Mouse (Mus musculus): Measurements from ENCODE around the gene Olfr959. TPM values are rescaled to one million over a fixed set of nuclear protein-coding genes. Genes with fewer than 3 reads are reported as not detected.

Gene Olfr959
- total RNA-seq, 2 experiments from 2014 or later, result not detected

Other genes with a start within 250 kb of the Olfr959 start
- gene Olfr948, start 249.5 kb downstream of the Olfr959 start, total RNA-seq (2015; ENCODE audit: low replicate concordance), result not detected in 2 replicates
- gene Olfr948, start 249.5 kb downstream of the Olfr959 start, total RNA-seq (2017; ENCODE audit: low replicate concordance), result not detected in 2 replicates
- not detected in 2 replicates for gene Olfr951, start 188.2 kb downstream of the Olfr959 start, total RNA-seq (2015; ENCODE audit: low replicate concordance)
- not detected in 2 replicates for gene Olfr951, start 188.2 kb downstream of the Olfr959 start, total RNA-seq (2017; ENCODE audit: low replicate concordance)
- gene Olfr952, start 148.4 kb downstream of the Olfr959 start, total RNA-seq (2015; ENCODE audit: low replicate concordance), result not detected in 2 replicates
- not detected in 2 replicates for gene Olfr952, start 148.4 kb downstream of the Olfr959 start, total RNA-seq (2017; ENCODE audit: low replicate concordance)
- gene Olfr954, start 118.9 kb downstream of the Olfr959 start, total RNA-seq (2015; ENCODE audit: low replicate concordance), result not detected in 2 replicates
- gene Olfr954, start 118.9 kb downstream of the Olfr959 start, total RNA-seq (2017; ENCODE audit: low replicate concordance), result 0.70 TPM in 1 of 2 replicates, not detected in the other
- gene Olfr955, start 103.6 kb downstream of the Olfr959 start, total RNA-seq (2015; ENCODE audit: low replicate concordance), result not detected in 2 replicates
- not detected in 2 replicates for gene Olfr955, start 103.6 kb downstream of the Olfr959 start, total RNA-seq (2017; ENCODE audit: low replicate concordance)
- gene Olfr44, start 81.6 kb downstream of the Olfr959 start, total RNA-seq (2015; ENCODE audit: low replicate concordance), result not detected in 2 replicates
- not detected in 2 replicates for gene Olfr44, start 81.6 kb downstream of the Olfr959 start, total RNA-seq (2017; ENCODE audit: low replicate concordance)
- not detected in 2 replicates for gene Olfr957, start 59.8 kb downstream of the Olfr959 start, total RNA-seq (2015; ENCODE audit: low replicate concordance)
- not detected in 2 replicates for gene Olfr957, start 59.8 kb downstream of the Olfr959 start, total RNA-seq (2017; ENCODE audit: low replicate concordance)
- gene Olfr958, start 21.5 kb downstream of the Olfr959 start, total RNA-seq (2015; ENCODE audit: low replicate concordance), result not detected in 2 replicates
- not detected in 2 replicates for gene Olfr958, start 21.5 kb downstream of the Olfr959 start, total RNA-seq (2017; ENCODE audit: low replicate concordance)
- not detected in 2 replicates for gene AW551984, start 28.8 kb upstream of the Olfr959 start, total RNA-seq (2015; ENCODE audit: low replicate concordance)
- gene AW551984, start 28.8 kb upstream of the Olfr959 start, total RNA-seq (2017; ENCODE audit: low replicate concordance), result not detected in 2 replicates
- not detected in 2 replicates for gene Olfr148, start 35.1 kb upstream of the Olfr959 start, total RNA-seq (2015; ENCODE audit: low replicate concordance)
- gene Olfr148, start 35.1 kb upstream of the Olfr959 start, total RNA-seq (2017; ENCODE audit: low replicate concordance), result not detected in 2 replicates
- not detected in 2 replicates for gene Olfr960, start 45.8 kb upstream of the Olfr959 start, total RNA-seq (2015; ENCODE audit: low replicate concordance)
- not detected in 2 replicates for gene Olfr960, start 45.8 kb upstream of the Olfr959 start, total RNA-seq (2017; ENCODE audit: low replicate concordance)
- gene Olfr961, start 69.5 kb upstream of the Olfr959 start, total RNA-seq (2015; ENCODE audit: low replicate concordance), result not detected in 2 replicates
- not detected in 2 replicates for gene Olfr961, start 69.5 kb upstream of the Olfr959 start, total RNA-seq (2017; ENCODE audit: low replicate concordance)
- gene Olfr963, start 91.6 kb upstream of the Olfr959 start, total RNA-seq (2015; ENCODE audit: low replicate concordance), result not detected in 2 replicates
- not detected in 2 replicates for gene Olfr963, start 91.6 kb upstream of the Olfr959 start, total RNA-seq (2017; ENCODE audit: low replicate concordance)
- gene Olfr149, start 131.5 kb upstream of the Olfr959 start, total RNA-seq (2015; ENCODE audit: low replicate concordance), result not detected in 2 replicates
- not detected in 2 replicates for gene Olfr149, start 131.5 kb upstream of the Olfr959 start, total RNA-seq (2017; ENCODE audit: low replicate concordance)
- not detected in 2 replicates for gene Olfr965, start 135.8 kb upstream of the Olfr959 start, total RNA-seq (2015; ENCODE audit: low replicate concordance)
- gene Olfr965, start 135.8 kb upstream of the Olfr959 start, total RNA-seq (2017; ENCODE audit: low replicate concordance), result 1.2 TPM in 1 of 2 replicates, not detected in the other
- gene Olfr150, start 155.4 kb upstream of the Olfr959 start, total RNA-seq (2015; ENCODE audit: low replicate concordance), result not detected in 2 replicates
- not detected in 2 replicates for gene Olfr150, start 155.4 kb upstream of the Olfr959 start, total RNA-seq (2017; ENCODE audit: low replicate concordance)
- gene Olfr967, start 170.7 kb upstream of the Olfr959 start, total RNA-seq (2015; ENCODE audit: low replicate concordance), result not detected in 2 replicates
- gene Olfr967, start 170.7 kb upstream of the Olfr959 start, total RNA-seq (2017; ENCODE audit: low replicate concordance), result not detected in 2 replicates
- not detected in 2 replicates for gene Olfr968, start 207.7 kb upstream of the Olfr959 start, total RNA-seq (2015; ENCODE audit: low replicate concordance)
- not detected in 2 replicates for gene Olfr968, start 207.7 kb upstream of the Olfr959 start, total RNA-seq (2017; ENCODE audit: low replicate concordance)
- not detected in 2 replicates for gene Olfr969, start 215.4 kb upstream of the Olfr959 start, total RNA-seq (2015; ENCODE audit: low replicate concordance)
- not detected in 2 replicates for gene Olfr969, start 215.4 kb upstream of the Olfr959 start, total RNA-seq (2017; ENCODE audit: low replicate concordance)
- not detected in 2 replicates for gene Olfr970, start 233.3 kb upstream of the Olfr959 start, total RNA-seq (2015; ENCODE audit: low replicate concordance)
- not detected in 2 replicates for gene Olfr970, start 233.3 kb upstream of the Olfr959 start, total RNA-seq (2017; ENCODE audit: low replicate concordance)

Data from erythroblast, adult 5-6 weeks (primary cell).